Mouse (Mus musculus): ENCODE measurements around the gene Olfr1369-ps1.

DNA sequence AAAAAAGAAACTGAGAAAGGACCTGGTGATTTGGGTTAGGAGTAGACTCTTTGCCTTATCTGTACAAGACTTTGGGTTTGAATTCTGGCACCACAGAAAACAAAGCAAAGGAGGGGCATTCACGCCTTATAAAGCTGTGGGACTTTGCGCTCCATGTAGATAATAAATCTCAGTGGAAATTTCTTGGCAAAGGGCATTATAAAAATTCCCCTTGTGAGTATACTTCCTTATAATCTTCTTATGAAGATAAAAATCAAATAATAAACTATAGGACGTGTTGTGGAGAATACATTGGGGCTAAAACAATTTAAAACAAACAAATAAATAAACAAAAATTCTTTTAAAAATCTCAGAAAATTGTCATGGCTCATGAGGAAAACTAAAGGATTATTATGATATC is 36.4 kb upstream of the Olfr1369-ps1 start, which contains the start of gene Olfr1370:
- TF ChIP-seq CTCF (IDR thresholded peaks at IDR 0.05; ENCODE audit: low read depth, low read length) (no peak), POLR2A (IDR thresholded peaks at IDR 0.05; ENCODE audit: extremely low read depth, insufficient read depth, low read length) (no peak)

Measured in liver, adult 2 months (tissue).